Mouse (Mus musculus): ENCODE results near the gene Spon1. TPM values are rescaled to one million over a fixed set of nuclear protein-coding genes. Genes with fewer than 3 reads are reported as not detected.
A peak's percentile ranks its signal among the peaks of the same experiment; 100 is the strongest.

The Spon1 gene
- total RNA-seq (2022) = 1 to 10 TPM; 1.0 to 4.8 (median 2.0) TPM

- DNase-seq (ENCODE audit: low spot score in 2 of 2) = peak; percentile 24 to 42
These were observed at the start of gene Spon1 for GRCm38 (mm10) chr7:113765667-113766497. Gene Spon1 (plus strand): TSS chr7:113765998.

DNA sequence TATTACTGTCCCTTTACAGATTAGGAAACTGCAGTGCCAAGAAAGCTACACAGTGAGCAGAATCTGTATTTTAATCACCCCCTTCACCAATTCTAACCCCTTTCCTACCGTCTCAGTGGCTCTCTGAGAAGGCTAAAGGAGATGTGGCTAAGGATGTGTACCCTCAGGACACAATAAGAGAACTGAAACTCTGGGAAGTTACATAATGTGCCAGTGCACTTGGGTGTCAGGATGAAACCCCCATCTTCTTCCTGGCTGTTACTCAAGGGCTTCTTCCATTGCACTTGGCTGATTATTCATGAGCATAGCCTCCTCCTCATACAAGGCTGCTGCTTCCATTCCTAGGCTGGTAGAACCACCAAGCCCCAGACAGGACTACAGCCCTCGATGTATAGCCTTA, 43.8 kb upstream of the Spon1 start:
- no peak for DNase-seq (ENCODE audit: low spot score in 2 of 2)

DNA sequence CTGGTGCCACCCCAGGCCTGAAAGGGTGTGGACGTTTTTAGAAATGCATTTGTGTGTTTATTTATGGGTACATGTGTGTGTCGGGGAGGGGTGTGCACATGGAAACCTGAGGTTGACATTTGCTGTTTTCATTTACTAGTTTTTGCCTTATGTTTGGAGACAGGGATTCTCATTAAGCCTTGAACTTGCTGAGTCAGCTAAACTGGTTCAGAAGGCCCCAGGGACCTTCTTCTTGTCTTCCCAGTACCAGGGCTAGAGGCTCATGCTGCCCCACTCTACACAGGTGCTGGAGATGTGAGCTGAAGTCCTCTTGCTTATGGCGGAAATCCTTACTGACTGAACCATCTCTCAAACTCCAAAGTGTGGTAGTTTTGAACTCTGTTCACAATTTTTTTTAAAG, 41.9 kb upstream of the Spon1 start:
- DNase-seq (ENCODE audit: low spot score in 2 of 2) = no peak

GRCm38 (mm10) chr7:113727999-113728713, 37.6 kb upstream of the Spon1 start:
- no peak for DNase-seq (ENCODE audit: low spot score in 2 of 2)

- DNase-seq (ENCODE audit: low spot score in 2 of 2) = no peak
These were observed 36.9 kb upstream of the Spon1 start for GRCm38 (mm10) chr7:113728926-113729325.

DNA sequence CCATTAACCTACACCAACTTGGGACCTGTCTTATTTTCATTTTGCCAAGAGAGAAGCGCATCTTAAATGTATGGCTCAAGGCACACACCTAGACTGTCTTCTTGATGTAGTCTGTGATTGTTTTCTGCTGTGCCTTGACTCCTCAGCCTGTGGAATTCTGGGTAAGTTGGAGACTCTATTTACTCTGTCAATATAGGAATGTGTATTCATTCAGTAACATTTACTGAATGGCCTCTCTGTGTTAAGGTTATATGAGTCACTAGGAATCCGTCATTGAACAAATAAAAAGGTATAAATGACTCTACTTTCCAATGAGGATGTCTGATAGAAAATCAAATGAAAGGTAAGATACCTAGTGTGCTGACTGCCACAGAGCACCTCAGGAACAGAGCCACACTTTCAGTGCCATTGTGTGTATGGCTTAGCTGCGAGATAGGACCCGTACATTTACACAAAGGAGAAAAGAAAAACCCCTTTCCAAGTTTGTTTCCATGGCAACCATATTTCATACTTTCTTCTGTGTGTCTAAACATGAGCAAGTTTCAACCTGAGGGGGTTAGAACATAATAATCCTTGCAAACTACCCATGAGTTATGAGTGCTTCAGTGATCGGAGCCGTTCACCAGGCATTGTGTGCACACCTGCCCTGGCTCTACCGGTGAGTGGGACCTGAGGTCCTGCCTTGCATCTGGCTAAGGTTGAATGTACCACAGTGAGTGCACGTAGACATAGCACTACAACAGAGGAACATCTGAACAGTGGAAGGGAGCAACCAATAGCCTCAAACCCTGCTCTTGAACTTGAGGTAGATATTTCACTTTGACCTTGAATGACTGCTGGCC, 35.2 kb upstream of the Spon1 start:
- no peak for DNase-seq (ENCODE audit: low spot score in 2 of 2)

DNA sequence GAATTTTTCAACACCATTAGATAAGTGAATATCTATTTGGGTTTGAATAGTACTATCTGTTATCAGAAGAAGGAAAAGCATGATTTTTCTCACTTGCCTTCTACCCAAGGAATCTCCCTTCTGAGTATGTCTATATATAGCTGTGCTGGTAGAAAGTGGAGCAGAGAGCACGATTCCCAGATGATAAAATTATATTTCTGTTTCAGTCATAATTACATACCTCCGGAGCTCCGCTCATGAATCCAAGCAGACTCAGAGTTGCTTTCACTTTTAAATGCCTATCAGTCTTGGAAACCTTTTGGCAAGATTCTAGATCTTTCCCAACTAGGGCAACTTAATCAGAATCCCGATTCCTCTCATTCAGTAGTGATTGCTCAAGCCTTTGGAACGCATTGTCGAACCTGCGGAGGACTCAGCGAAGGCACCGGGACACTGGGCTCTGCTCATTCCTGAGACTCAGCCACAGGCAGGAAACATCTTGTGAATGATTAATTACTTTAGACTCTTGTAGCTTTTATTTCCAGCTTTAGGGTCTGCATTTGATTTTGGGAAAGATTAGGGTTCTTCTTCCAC, 27.9 kb upstream of the Spon1 start:
- no peak for DNase-seq (ENCODE audit: low spot score in 2 of 2)

- no peak for DNase-seq (ENCODE audit: low spot score in 2 of 2)
These were observed 26.6 kb upstream of the Spon1 start for GRCm38 (mm10) chr7:113739181-113739580.

- no peak for DNase-seq (ENCODE audit: low spot score in 2 of 2)
These were observed 23.2 kb upstream of the Spon1 start for GRCm38 (mm10) chr7:113742644-113743043.

- no peak for DNase-seq (ENCODE audit: low spot score in 2 of 2)
These were observed 21.8 kb upstream of the Spon1 start for GRCm38 (mm10) chr7:113743982-113744381.

DNA sequence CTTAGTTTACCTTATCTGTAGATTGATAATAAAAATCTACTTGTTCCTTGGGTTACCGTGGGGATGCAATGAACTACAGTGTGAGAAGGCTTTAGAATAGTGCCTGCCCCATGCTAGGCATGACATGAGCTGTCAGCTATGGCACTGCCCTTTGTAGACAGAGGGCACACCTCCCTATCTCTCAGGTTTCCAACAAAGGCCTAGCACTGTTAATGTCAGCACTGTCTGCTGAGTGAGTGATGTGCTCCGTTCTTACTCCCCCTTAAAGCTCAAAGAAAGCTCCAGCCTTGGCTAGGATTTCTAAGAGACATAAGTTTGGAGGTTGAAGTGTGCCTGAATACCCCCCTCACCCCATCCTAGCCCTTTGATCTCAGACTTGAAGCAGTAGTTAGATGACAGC, 9.2 kb upstream of the Spon1 start:
- no peak for DNase-seq (ENCODE audit: low spot score in 2 of 2)

- DNase-seq (ENCODE audit: low spot score in 2 of 2) = peak; percentile 13 to 20
These were observed 6.6 kb upstream of the Spon1 start for GRCm38 (mm10) chr7:113759212-113759611.

DNA sequence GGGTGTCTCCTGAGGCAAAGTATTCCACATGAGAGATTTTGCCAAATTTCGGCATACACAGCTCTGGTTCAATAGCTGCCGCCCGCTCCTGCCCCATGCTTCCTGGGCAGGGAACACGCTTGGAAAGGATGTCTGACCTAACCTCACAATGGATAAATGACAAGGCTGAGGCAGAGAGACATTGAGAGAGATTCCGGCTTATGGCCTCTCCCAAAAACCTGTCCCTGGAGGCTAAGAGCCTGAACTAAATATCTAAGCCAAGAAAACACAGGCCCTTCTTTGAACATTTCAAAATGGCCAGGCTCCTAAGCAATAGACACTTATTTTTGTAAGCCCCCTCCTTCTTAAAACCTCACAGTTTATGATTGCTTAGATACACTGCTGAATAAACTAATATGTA, 665 bp upstream of the Spon1 start:
- no peak for DNase-seq (ENCODE audit: low spot score in 2 of 2)

DNA sequence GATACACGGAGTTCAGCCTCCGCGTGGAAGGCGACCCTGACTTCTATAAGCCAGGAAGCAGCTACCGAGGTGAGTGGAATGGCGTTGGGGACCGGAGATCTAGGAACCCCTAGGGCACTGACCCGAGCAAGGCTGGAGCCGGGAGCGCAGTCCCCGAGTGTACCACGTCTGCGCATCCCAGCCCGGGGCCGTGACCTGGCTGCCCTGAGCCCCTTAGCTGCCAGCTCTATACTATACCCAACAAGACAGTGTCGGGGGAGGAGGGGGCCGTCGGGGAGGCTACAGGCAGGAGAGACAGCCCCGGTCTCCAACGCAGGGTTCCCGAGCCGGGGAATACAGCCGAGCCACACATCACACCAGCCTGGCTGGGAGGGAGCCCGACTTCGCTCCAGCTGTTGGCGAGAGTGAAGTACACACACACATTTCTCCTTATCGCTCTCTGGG, 722 bp downstream of the Spon1 start:
- peak in 1 of 2 experiments; percentile 2 for DNase-seq (ENCODE audit: low spot score in 2 of 2)

DNA sequence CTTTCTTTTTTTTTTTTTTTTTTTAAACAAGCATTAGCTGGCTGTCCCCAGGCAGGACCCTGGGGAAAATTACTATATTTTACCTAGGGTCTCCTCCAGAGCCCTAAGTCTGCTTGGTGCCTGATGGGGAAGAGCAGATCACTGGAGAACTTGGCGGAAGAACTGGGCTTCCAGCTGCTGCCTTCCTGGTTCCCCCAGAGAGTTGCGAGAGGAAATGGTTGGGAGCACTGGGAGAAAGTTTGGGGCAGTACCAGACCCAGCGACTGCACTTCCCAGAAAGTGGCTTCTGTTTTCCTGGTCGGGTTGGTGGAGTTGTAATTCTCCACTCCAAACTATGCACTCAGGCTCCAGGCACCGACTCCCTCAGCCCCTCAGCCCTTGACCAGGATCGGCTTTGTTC, 1.7 kb downstream of the Spon1 start:
- no peak for DNase-seq (ENCODE audit: low spot score in 2 of 2)

DNA sequence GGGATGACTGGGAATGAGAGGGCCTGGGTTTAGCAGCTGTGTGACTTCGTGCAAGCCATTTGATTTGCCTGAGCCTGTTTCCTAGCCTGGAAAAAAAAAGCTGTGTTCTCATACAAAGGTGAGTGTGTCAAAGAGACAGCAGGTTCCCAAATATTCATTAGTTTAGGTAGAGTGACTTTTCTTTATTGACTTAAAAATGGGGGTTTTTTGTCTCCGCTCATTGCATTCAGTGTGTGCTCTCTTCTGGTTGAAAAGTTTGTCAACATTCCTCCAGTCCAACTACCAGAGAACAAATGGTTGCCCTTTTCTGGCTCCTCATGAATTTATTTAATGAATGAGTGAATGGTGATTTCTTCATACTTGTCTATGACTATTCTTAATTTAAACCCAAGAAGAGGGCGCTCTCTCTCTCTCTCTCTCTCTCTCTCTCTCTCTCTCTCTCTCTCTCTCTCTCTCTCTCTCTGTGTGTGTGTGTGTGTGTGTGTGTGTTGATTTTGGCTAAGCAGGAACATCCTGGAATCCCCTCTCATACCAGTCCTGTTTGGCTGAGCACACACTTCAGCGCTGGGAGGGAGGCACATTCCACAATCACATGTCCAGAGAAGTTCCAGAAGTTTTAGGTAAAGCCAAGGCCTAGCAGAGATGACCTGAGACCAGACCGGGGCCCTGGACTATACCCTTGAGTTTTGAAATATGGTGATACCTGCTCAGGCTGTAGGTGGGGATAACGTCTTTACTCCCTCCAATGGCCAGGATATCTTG, 2.6 kb downstream of the Spon1 start:
- DNase-seq (ENCODE audit: low spot score in 2 of 2) = no peak

- DNase-seq (ENCODE audit: low spot score in 2 of 2) = no peak
These were observed 3.5 kb downstream of the Spon1 start for GRCm38 (mm10) chr7:113769281-113769680.

DNA sequence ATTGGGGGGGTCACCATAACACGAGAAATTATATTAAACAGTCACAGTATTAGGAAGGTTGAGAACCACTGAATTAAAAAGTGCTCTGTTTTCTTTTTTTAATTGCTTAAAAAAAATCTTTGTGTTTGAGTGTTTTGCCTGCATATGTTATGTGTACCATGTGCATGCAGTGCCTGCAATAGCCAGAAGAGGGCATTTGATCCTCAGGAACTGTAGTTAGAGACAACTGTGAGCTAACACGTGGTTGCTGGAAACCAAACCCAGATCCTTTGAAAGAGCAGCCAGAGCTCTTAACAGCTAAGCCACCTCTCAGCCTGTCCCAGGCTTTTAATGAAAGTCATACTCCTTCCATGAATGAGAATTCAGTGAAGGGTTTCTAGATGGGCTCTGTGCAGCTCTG, 6.3 kb downstream of the Spon1 start:
- DNase-seq (ENCODE audit: low spot score in 2 of 2) = no peak

- DNase-seq (ENCODE audit: low spot score in 2 of 2) = no peak
These were observed 7.6 kb downstream of the Spon1 start for GRCm38 (mm10) chr7:113773436-113773835.

DNA sequence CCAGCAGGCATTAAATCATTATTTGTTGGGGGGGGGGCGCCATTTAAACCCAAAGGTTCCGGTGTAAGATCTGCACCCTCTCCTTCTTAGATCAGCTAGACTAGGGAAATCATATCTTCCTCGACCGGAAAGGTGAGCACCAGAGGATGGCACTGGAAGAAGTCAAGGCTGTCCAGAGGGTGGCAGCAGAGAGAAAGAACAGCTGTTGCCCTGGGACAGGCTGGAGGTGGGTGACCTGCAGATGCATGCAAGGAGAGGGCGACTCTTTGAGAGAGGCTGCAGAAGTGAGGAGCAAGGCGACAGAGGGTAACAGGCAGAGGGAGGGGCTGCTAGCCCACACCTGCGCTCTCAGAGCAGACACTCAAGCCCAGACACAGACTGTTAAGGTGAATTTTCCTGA, 8.2 kb downstream of the Spon1 start:
- DNase-seq (ENCODE audit: low spot score in 2 of 2) = peak; percentile 17 to 25

DNA sequence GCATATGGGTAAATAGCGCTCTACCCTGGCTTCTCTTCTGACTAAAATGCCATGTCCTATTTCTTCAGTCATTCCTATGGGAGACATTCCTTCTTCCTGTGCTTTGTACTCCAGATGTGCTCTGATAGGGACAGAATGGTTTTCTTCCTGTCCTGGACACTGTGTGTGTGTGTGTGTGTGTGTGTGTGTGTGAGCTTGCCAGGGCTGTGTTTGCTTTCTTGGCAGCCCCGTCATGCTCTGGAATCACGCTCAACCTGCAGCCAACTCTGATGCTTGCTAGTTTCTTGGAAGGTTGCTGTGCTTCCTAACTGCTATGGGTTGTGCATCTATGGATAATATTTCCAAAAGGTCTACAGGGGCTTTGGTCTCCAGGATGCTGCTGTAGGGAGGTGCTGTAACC, 9.1 kb downstream of the Spon1 start:
- DNase-seq (ENCODE audit: low spot score in 2 of 2) = no peak
